Mouse (Mus musculus): ENCODE results near the gene Ruvbl1. TPM values are rescaled to one million over a fixed set of nuclear protein-coding genes. Genes with fewer than 3 reads are reported as not detected.

The Ruvbl1 gene
- total and polyA plus RNA-seq, 3 experiments: 156 to 169 (median 159) TPM

- H3K36me3 ChIP-seq (replicated peaks in 1 of 2; ENCODE audit: control insufficient read depth in 1 of 2, insufficient read depth in 1 of 2, low read length in 1 of 2): peaks cover 65 to 81% of the 10 kb centered on the region in 2 experiments
- in situ Hi-C loops (cut with MboI; ENCODE audit: low pct_ligation_motif_present, low pct_unique_long_range_greater_than_20kb, low sequenced_read_pairs): no loop called here
- peak; percentile 45 for DNase-seq (ENCODE audit: extremely low read depth)
Measured at GRCm38 (mm10) chr6:88469878-88470277, 4.7 kb downstream of the Ruvbl1 start.

GRCm38 (mm10) chr6:88480421-88480820, 15.2 kb downstream of the Ruvbl1 start:
- peaks cover 0 to 11% of the 10 kb centered on the region in 2 experiments; a peak in 2 of 4 replicates for H3K4me1 ChIP-seq (ENCODE audit: control insufficient read depth in 1 of 2, insufficient read depth in 2 of 2)
- no peak overlapping the region for H3K27ac ChIP-seq (ENCODE audit: insufficient read depth, low read depth)
- peaks cover 86 to 99% of the 10 kb centered on the region in 2 experiments for H3K36me3 ChIP-seq (replicated peaks in 1 of 2; ENCODE audit: control insufficient read depth in 1 of 2, insufficient read depth in 1 of 2, low read length in 1 of 2)
- in situ Hi-C loops (cut with MboI; ENCODE audit: low pct_ligation_motif_present, low pct_unique_long_range_greater_than_20kb, low sequenced_read_pairs) (no loop called here), dilution Hi-C loops (cut with MboI; ENCODE audit: extremely low pct_ligation_motif_present, extremely low pct_unique_long_range_greater_than_20kb, low sequenced_read_pairs) (no loop called here)
- H3K9me3 ChIP-seq (replicated peaks; ENCODE audit: low read length): no peaks in the 10 kb centered on the region
- H3K79me2 ChIP-seq (replicated peaks; ENCODE audit: control insufficient read depth, extremely low read depth, insufficient read depth, poor library complexity, severe bottlenecking): 0 out of 2 replicates have a peak, but pooled peaks cover 3% of the 10 kb centered on the region
- TF ChIP-seq USF1 (IDR thresholded peaks at IDR 0.05; ENCODE audit: low read depth, low read length): no peak
- no peak for TF ChIP-seq PAX5 (IDR thresholded peaks at IDR 0.05; ENCODE audit: low read length)
- no peak for TF ChIP-seq USF2 (conservative IDR thresholded peaks at IDR 0.05; ENCODE audit: low read depth, low read length)
- no peak for TF ChIP-seq RCOR1 (conservative IDR thresholded peaks at IDR 0.05; ENCODE audit: low read depth, low read length)
- TF ChIP-seq SMC3 (IDR thresholded peaks at IDR 0.05; ENCODE audit: low read depth, low read length): no peak
- no peak for TF ChIP-seq SIN3A (IDR thresholded peaks at IDR 0.05; ENCODE audit: low read length)
- no peak for TF ChIP-seq GABPA (IDR thresholded peaks at IDR 0.05; ENCODE audit: insufficient replicate concordance, low read depth, low read length)
- no peak for TF ChIP-seq CHD1 (IDR thresholded peaks at IDR 0.05; ENCODE audit: low read depth, low read length)
- TF ChIP-seq POLR2A (IDR thresholded peaks at IDR 0.05; ENCODE audit: low read depth, low read length): no peak
- TF ChIP-seq MAFK (IDR thresholded peaks at IDR 0.05; ENCODE audit: insufficient replicate concordance, low read length): no peak
- TF ChIP-seq HCFC1 (IDR thresholded peaks at IDR 0.05; ENCODE audit: low read depth, low read length): no peak
- TF ChIP-seq MAZ (IDR thresholded peaks at IDR 0.05; ENCODE audit: low read depth, low read length): no peak
- TF ChIP-seq ELF1 (IDR thresholded peaks at IDR 0.05; ENCODE audit: low read depth, low read length): no peak
- TF ChIP-seq MEF2A (IDR thresholded peaks at IDR 0.05; ENCODE audit: borderline replicate concordance, low read depth, low read length): no peak
- TF ChIP-seq ZC3H11A (IDR thresholded peaks at IDR 0.05; ENCODE audit: low read depth, low read length): no peak
- no peak for TF ChIP-seq IRF4 (IDR thresholded peaks at IDR 0.05; ENCODE audit: low read depth, low read length)
- H3K9ac ChIP-seq (ENCODE audit: insufficient read depth, low read depth): no peak overlapping the region
- DNase-seq (ENCODE audit: extremely low read depth): no peak
- H3K4me2 ChIP-seq (ENCODE audit: insufficient read depth, low read depth, poor library complexity, severe bottlenecking): no peak overlapping the region
- no peak overlapping the region for H3K4me3 ChIP-seq (replicated peaks in 1 of 3; ENCODE audit: low read depth in 2 of 3, low read length in 2 of 3, poor library complexity in 1 of 3)
- no peaks in the 10 kb centered on the region for H3K27me3 ChIP-seq (replicated peaks)

More at GRCm38 (mm10) chr6:88469878-88470277, 4.7 kb downstream of the Ruvbl1 start:
- Histone ChIP-seq H3K4me1 (ENCODE audit: control insufficient read depth in 1 of 2, insufficient read depth in 2 of 2) (peaks cover 14 to 44% of the 10 kb centered on the region in 2 experiments), H3K27ac (ENCODE audit: insufficient read depth, low read depth) (peak overlapping the region; percentile 39), H3K9me3 (replicated peaks; ENCODE audit: low read length) (no peaks in the 10 kb centered on the region), H3K4me2 (ENCODE audit: insufficient read depth, low read depth, poor library complexity, severe bottlenecking) (no peak overlapping the region), H3K9ac (ENCODE audit: insufficient read depth, low read depth) (no peak overlapping the region), H3K79me2 (replicated peaks; ENCODE audit: control insufficient read depth, extremely low read depth, insufficient read depth, poor library complexity, severe bottlenecking) (peaks cover 31% of the 10 kb centered on the region), H3K4me3 (replicated peaks in 1 of 3; ENCODE audit: low read depth in 2 of 3, low read length in 2 of 3, poor library complexity in 1 of 3) (no peak overlapping the region), H3K27me3 (replicated peaks) (no peaks in the 10 kb centered on the region)
- no peak for TF ChIP-seq NRF1 (IDR thresholded peaks at IDR 0.05; ENCODE audit: low read depth, low read length)
- no peak for TF ChIP-seq HCFC1 (IDR thresholded peaks at IDR 0.05; ENCODE audit: low read depth, low read length)
- no peak for TF ChIP-seq ZKSCAN1 (IDR thresholded peaks at IDR 0.05; ENCODE audit: borderline replicate concordance, low read depth, low read length)
- no peak for TF ChIP-seq CTCF (conservative IDR thresholded peaks at IDR 0.05 in 1 of 2, IDR thresholded peaks at IDR 0.05 in 1 of 2; ENCODE audit: low read depth in 2 of 2, low read length in 2 of 2)
- TF ChIP-seq ZNF384 (IDR thresholded peaks at IDR 0.05; ENCODE audit: low read depth, low read length): no peak
- no peak for TF ChIP-seq RCOR1 (conservative IDR thresholded peaks at IDR 0.05; ENCODE audit: low read depth, low read length)
- TF ChIP-seq CHD1 (IDR thresholded peaks at IDR 0.05; ENCODE audit: low read depth, low read length): no peak
- peak; percentile 16; the same call in 1 of the 2 replicates for TF ChIP-seq ETS1 (conservative IDR thresholded peaks at IDR 0.05; ENCODE audit: low read depth, low read length)
- TF ChIP-seq UBTF (IDR thresholded peaks at IDR 0.05; ENCODE audit: low read depth, low read length): no peak
- peak; percentile 29; the same call in 1 of the 2 replicates for TF ChIP-seq BHLHE40 (IDR thresholded peaks at IDR 0.05; ENCODE audit: low read depth, low read length)
- no peak for TF ChIP-seq POLR2A (IDR thresholded peaks at IDR 0.05; ENCODE audit: low read depth, low read length)
- peak; percentile 19; the same call in 1 of the 2 replicates for TF ChIP-seq IRF4 (IDR thresholded peaks at IDR 0.05; ENCODE audit: low read depth, low read length)
- no peak for TF ChIP-seq ZC3H11A (IDR thresholded peaks at IDR 0.05; ENCODE audit: low read depth, low read length)
- TF ChIP-seq JUND (conservative IDR thresholded peaks at IDR 0.05; ENCODE audit: low read depth, low read length): 0 out of 2 replicates have a peak, but pooled peaks have one; percentile 24
- TF ChIP-seq JUN (IDR thresholded peaks at IDR 0.05; ENCODE audit: insufficient read depth, low read depth, low read length): peak; percentile 56; the same call in 1 of the 2 replicates
- TF ChIP-seq GABPA (IDR thresholded peaks at IDR 0.05; ENCODE audit: insufficient replicate concordance, low read depth, low read length): no peak
- no peak for TF ChIP-seq MAX (IDR thresholded peaks at IDR 0.05; ENCODE audit: low read length)
- TF ChIP-seq PAX5 (IDR thresholded peaks at IDR 0.05; ENCODE audit: low read length): no peak
- no peak for TF ChIP-seq TCF12 (IDR thresholded peaks at IDR 0.05; ENCODE audit: low read depth, low read length)
- no peak for TF ChIP-seq USF2 (conservative IDR thresholded peaks at IDR 0.05; ENCODE audit: low read depth, low read length)
- TF ChIP-seq SIN3A (IDR thresholded peaks at IDR 0.05; ENCODE audit: low read length): no peak
- TF ChIP-seq ELF1 (IDR thresholded peaks at IDR 0.05; ENCODE audit: low read depth, low read length): no peak
- no peak for TF ChIP-seq RAD21 (IDR thresholded peaks at IDR 0.05; ENCODE audit: low read depth, low read length)
- TF ChIP-seq MAFK (IDR thresholded peaks at IDR 0.05; ENCODE audit: insufficient replicate concordance, low read length): peak; percentile 92
- dilution Hi-C loops (cut with MboI; ENCODE audit: extremely low pct_ligation_motif_present, extremely low pct_unique_long_range_greater_than_20kb, low sequenced_read_pairs): no loop called here
